ENCODE assay signal across 12 mouse cellular contexts in genomic region chr16:16829671-16830070, GRCm38 (mm10). TPM values are rescaled to one million over a fixed set of nuclear protein-coding genes. Genes with fewer than 3 reads are reported as not detected.
DNase-seq lines count a peak whose midpoint lies in the region; ATAC-seq and TF ChIP-seq lines count a peak whose summit lies in the region.
"Had no signal": no experiment of that assay in that cellular context is flagged by ENCODE, and none has a peak within 500 bp of the region (broad histone marks: within the 10 kb centered on the region; RNA-seq: fewer than 3 reads in every experiment).

No protein-coding gene starts in this region.

- WGBS in heart, postnatal 0 days = 81% methylated on average over 3 of the region's 3 CpGs
- 83% methylated on average over 3 of the region's 3 CpGs for WGBS in embryonic facial prominence, embryonic 10.5 days
- 92% methylated on average over 3 of the region's 3 CpGs for WGBS in hindbrain, embryonic 11.5 days
- WGBS in midbrain, embryonic 10.5 days = 85% methylated on average over 3 of the region's 3 CpGs

- no peak for TF ChIP-seq EP300 in heart, postnatal 0 days (IDR thresholded peaks at IDR 0.05; ENCODE audit: low read depth)

- peaks cover 7% of the 10 kb centered on the region for H3K4me1 ChIP-seq in heart, postnatal 0 days (ENCODE audit: control insufficient read depth, insufficient read depth)
- peaks cover 7% of the 10 kb centered on the region; the same call in 1 of the 2 replicates for H3K4me1 ChIP-seq in embryonic facial prominence, embryonic 10.5 days
- H3K4me1 ChIP-seq in hindbrain, embryonic 11.5 days (replicated peaks; ENCODE audit: control insufficient read depth, insufficient read depth, low read length) = no peaks in the 10 kb centered on the region; the same call in 1 of the 2 replicates
- H3K4me1 ChIP-seq in midbrain, embryonic 10.5 days = peaks cover 8% of the 10 kb centered on the region

- no peaks in the 10 kb centered on the region for H3K9me3 ChIP-seq in heart, postnatal 0 days (replicated peaks; ENCODE audit: control insufficient read depth, low read length)
- H3K9me3 ChIP-seq in embryonic facial prominence, embryonic 10.5 days = no peaks in the 10 kb centered on the region
- no peaks in the 10 kb centered on the region for H3K9me3 ChIP-seq in hindbrain, embryonic 11.5 days (ENCODE audit: control insufficient read depth, low read length)
- H3K9me3 ChIP-seq in midbrain, embryonic 10.5 days (replicated peaks) = no peaks in the 10 kb centered on the region
- H3K9me3 ChIP-seq: limb, embryonic 13.5 days had no signal

- intact Hi-C loops in heart, postnatal 14 days (cut with DNase I) = no loop called here

- H3K27me3 ChIP-seq in heart, postnatal 0 days (ENCODE audit: control insufficient read depth, insufficient read depth, low read length) = no peaks in the 10 kb centered on the region
- no peaks in the 10 kb centered on the region for H3K27me3 ChIP-seq in embryonic facial prominence, embryonic 10.5 days (replicated peaks; ENCODE audit: low read depth, poor library complexity, severe bottlenecking)
- H3K27me3 ChIP-seq in hindbrain, embryonic 11.5 days (ENCODE audit: control insufficient read depth, insufficient read depth, low read length) = no peaks in the 10 kb centered on the region
- H3K27me3 ChIP-seq in midbrain, embryonic 10.5 days (ENCODE audit: low read depth, poor library complexity, severe bottlenecking) = no peaks in the 10 kb centered on the region
- H3K27me3 ChIP-seq: limb, embryonic 13.5 days had no signal

- H3K9ac ChIP-seq in heart, postnatal 0 days (replicated peaks; ENCODE audit: low read depth, low read length) = no peak overlapping the region
- no peak overlapping the region for H3K9ac ChIP-seq in hindbrain, embryonic 11.5 days (ENCODE audit: low read depth, low read length)

- no peaks in the 10 kb centered on the region for H3K36me3 ChIP-seq in heart, postnatal 0 days (replicated peaks; ENCODE audit: control insufficient read depth, insufficient read depth, low read length)
- no peaks in the 10 kb centered on the region for H3K36me3 ChIP-seq in embryonic facial prominence, embryonic 10.5 days (replicated peaks)
- H3K36me3 ChIP-seq in hindbrain, embryonic 11.5 days (ENCODE audit: control insufficient read depth, insufficient read depth, low read length) = no peaks in the 10 kb centered on the region
- no peaks in the 10 kb centered on the region for H3K36me3 ChIP-seq in midbrain, embryonic 10.5 days
- H3K36me3 ChIP-seq: limb, embryonic 13.5 days had no signal

- no peak for DNase-seq in heart, postnatal 0 days (ENCODE audit: low spot score)
- no peak for DNase-seq in heart, postnatal 14 days
- DNase-seq in embryonic facial prominence, embryonic 10.5 days (ENCODE audit: low spot score) = no peak
- no peak for DNase-seq in hindbrain, embryonic 11.5 days (ENCODE audit: low spot score)
- DNase-seq in midbrain, embryonic 10.5 days (ENCODE audit: low spot score) = no peak
- DNase-seq in urinary bladder, postnatal 4 days (ENCODE audit: low spot score in 2 of 2) = no peak
- no peak for DNase-seq in urinary bladder, adult 2 months (ENCODE audit: low spot score)
- DNase-seq in B cell, adult 2 months = no peak

- no peak overlapping the region for H3K27ac ChIP-seq in heart, postnatal 0 days (ENCODE audit: low read depth)
- H3K27ac ChIP-seq in embryonic facial prominence, embryonic 10.5 days (replicated peaks) = no peak overlapping the region
- H3K27ac ChIP-seq in hindbrain, embryonic 11.5 days (ENCODE audit: low read depth, low read length) = no peak overlapping the region
- no peak overlapping the region for H3K27ac ChIP-seq in midbrain, embryonic 10.5 days (replicated peaks)
- H3K27ac ChIP-seq: limb, embryonic 13.5 days had no signal

- no peak for TF ChIP-seq CTCF in heart, postnatal 0 days (IDR thresholded peaks at IDR 0.05; ENCODE audit: low read depth)

- peak overlapping the region; percentile 52; the same call in 1 of the 2 replicates for H3K4me3 ChIP-seq in heart, postnatal 0 days (ENCODE audit: low read depth, low read length)
- H3K4me3 ChIP-seq in embryonic facial prominence, embryonic 10.5 days = peak overlapping the region; percentile 63; the same call in 1 of the 2 replicates
- no peak overlapping the region for H3K4me3 ChIP-seq in hindbrain, embryonic 11.5 days (ENCODE audit: low read depth, low read length)
- peak overlapping the region; percentile 65 for H3K4me3 ChIP-seq in midbrain, embryonic 10.5 days

- no peak for ATAC-seq in heart, postnatal 0 days (ENCODE audit: insufficient read depth, low read depth)
- ATAC-seq in hindbrain, embryonic 11.5 days (ENCODE audit: low FRiP score) = peak; percentile 23

- no peak overlapping the region; the same call in 1 of the 2 replicates for H3K4me2 ChIP-seq in heart, postnatal 0 days (ENCODE audit: low read depth, low read length)
- no peak overlapping the region for H3K4me2 ChIP-seq in hindbrain, embryonic 11.5 days (replicated peaks; ENCODE audit: low read depth, low read length)

RNA-seq across cellular contexts. Expression of gene Spag6l, which starts 0.4 kb away (rescaled TPM):
- 0.77 TPM in 1 of 2 replicates, not detected in the other for total RNA-seq in heart, postnatal 0 days (2014; rRNA removed; ENCODE audit: low replicate concordance)
- 0.11 and 0.34 TPM in 2 replicates for polyA plus RNA-seq in heart, postnatal 0 days (2015; fragmentation: Nextera tagmentation; extraction: Ambion mirVana)
- under 1 TPM in 1 of 2 experiments, not detected in 1; 0.45 TPM for total RNA-seq in heart, postnatal 14 days (2021)
- 0.50 and 0.67 TPM in 2 replicates for polyA plus RNA-seq in embryonic facial prominence, embryonic 10.5 days (2016; fragmentation: Nextera tagmentation; extraction: Ambion mirVana)
- polyA plus RNA-seq in hindbrain, embryonic 11.5 days (2014; fragmentation: Nextera tagmentation; extraction: Ambion mirVana) = 7.0 and 7.2 TPM in 2 replicates
- 1.4 and 1.8 TPM in 2 replicates for polyA plus RNA-seq in midbrain, embryonic 10.5 days (2016; fragmentation: Nextera tagmentation; extraction: Ambion mirVana)
- polyA plus RNA-seq in urinary bladder, adult 2 months (2012; rRNA removed) = 0.03 TPM in 1 of 2 replicates, not detected in the other
- total RNA-seq: CH12.LX; gastrocnemius, adult 18-20 months had no signal

RNA-seq across cellular contexts. Expression of gene Igll1, which starts 34.1 kb away (rescaled TPM):
- total RNA-seq in heart, postnatal 0 days (2014; rRNA removed; ENCODE audit: low replicate concordance) = not detected in 2 replicates
- polyA plus RNA-seq in heart, postnatal 0 days (2015; fragmentation: Nextera tagmentation; extraction: Ambion mirVana) = 0.14 TPM in 1 of 2 replicates, not detected in the other
- not detected for total RNA-seq in heart, postnatal 14 days (2021)
- 0.29 TPM in 1 of 2 replicates, not detected in the other for polyA plus RNA-seq in embryonic facial prominence, embryonic 10.5 days (2016; fragmentation: Nextera tagmentation; extraction: Ambion mirVana)
- polyA plus RNA-seq in hindbrain, embryonic 11.5 days (2014; fragmentation: Nextera tagmentation; extraction: Ambion mirVana) = not detected in 2 replicates
- polyA plus RNA-seq in midbrain, embryonic 10.5 days (2016; fragmentation: Nextera tagmentation; extraction: Ambion mirVana) = 0.07 and 0.17 TPM in 2 replicates
- not detected in 2 replicates for polyA plus RNA-seq in urinary bladder, adult 2 months (2012; rRNA removed)
- total RNA-seq: CH12.LX; gastrocnemius, adult 18-20 months had no signal
- polyA plus RNA-seq: brain, embryonic 14.5 days had no signal

RNA-seq across cellular contexts. Expression of gene Top3b, which starts 40.9 kb away (rescaled TPM):
- total RNA-seq in heart, postnatal 0 days (2014; rRNA removed; ENCODE audit: low replicate concordance) = 63.8 and 68.9 TPM in 2 replicates
- polyA plus RNA-seq in heart, postnatal 0 days (2015; fragmentation: Nextera tagmentation; extraction: Ambion mirVana) = 31.1 and 34.0 TPM in 2 replicates
- 10 to 100 TPM; 36.8 TPM for total RNA-seq in heart, postnatal 14 days (2021)
- polyA plus RNA-seq in embryonic facial prominence, embryonic 10.5 days (2016; fragmentation: Nextera tagmentation; extraction: Ambion mirVana) = 71.7 and 78.5 TPM in 2 replicates
- 56.9 and 57.9 TPM in 2 replicates for polyA plus RNA-seq in hindbrain, embryonic 11.5 days (2014; fragmentation: Nextera tagmentation; extraction: Ambion mirVana)
- 60.5 and 69.0 TPM in 2 replicates for polyA plus RNA-seq in midbrain, embryonic 10.5 days (2016; fragmentation: Nextera tagmentation; extraction: Ambion mirVana)
- 75.9 and 82.4 TPM in 2 replicates for polyA plus RNA-seq in urinary bladder, adult 2 months (2012; rRNA removed)

RNA-seq across cellular contexts. Expression of gene Vpreb1, which starts 41.0 kb away (rescaled TPM):
- total RNA-seq in heart, postnatal 0 days (2014; rRNA removed; ENCODE audit: low replicate concordance) = not detected in 2 replicates
- 0.44 and 1.0 TPM in 2 replicates for polyA plus RNA-seq in heart, postnatal 0 days (2015; fragmentation: Nextera tagmentation; extraction: Ambion mirVana)
- total RNA-seq in heart, postnatal 14 days (2021) = under 1 TPM in 1 of 2 experiments, not detected in 1; 0.41 TPM
- 1.4 and 2.7 TPM in 2 replicates for polyA plus RNA-seq in embryonic facial prominence, embryonic 10.5 days (2016; fragmentation: Nextera tagmentation; extraction: Ambion mirVana)
- 1.1 and 2.2 TPM in 2 replicates for polyA plus RNA-seq in hindbrain, embryonic 11.5 days (2014; fragmentation: Nextera tagmentation; extraction: Ambion mirVana)
- polyA plus RNA-seq in midbrain, embryonic 10.5 days (2016; fragmentation: Nextera tagmentation; extraction: Ambion mirVana) = 2.1 and 2.2 TPM in 2 replicates
- polyA plus RNA-seq in urinary bladder, adult 2 months (2012; rRNA removed) = 1.3 and 1.4 TPM in 2 replicates
- total RNA-seq: gastrocnemius, adult 18-20 months had no signal
